Mouse (Mus musculus) hindbrain, embryonic 10.5 days (tissue): ENCODE measurements around the gene H2-Eb1. TPM values are rescaled to one million over a fixed set of nuclear protein-coding genes. Genes with fewer than 3 reads are reported as not detected.

ENCODE experiments used
- polyA plus RNA-seq: library from polyadenylated mRNA; unstranded; fragments of >200 nt; fragmentation: Nextera tagmentation; extraction: Ambion mirVana; gene quantifications from 2 replicates; pipeline ENCODE4 v1.2.1, GENCODE M21; 2016

Gene H2-Eb1
- polyA plus RNA-seq, 1 experiment from 2014 or later: 1.3 TPM

Other genes with a start within 250 kb of the H2-Eb1 start
- 0.80 and 0.82 TPM in 2 replicates for gene H2-Oa, start 213.5 kb upstream of the H2-Eb1 start, polyA plus RNA-seq
- 5.8 and 7.7 TPM in 2 replicates for gene H2-DMa, start 186.3 kb upstream of the H2-Eb1 start, polyA plus RNA-seq
- gene Brd2, start 183.2 kb upstream of the H2-Eb1 start, polyA plus RNA-seq: 131 and 135 TPM in 2 replicates
- 0.11 and 0.24 TPM in 2 replicates for gene H2-DMb2, start 162.6 kb upstream of the H2-Eb1 start, polyA plus RNA-seq
- 0.30 and 0.98 TPM in 2 replicates for gene H2-DMb1, start 152.8 kb upstream of the H2-Eb1 start, polyA plus RNA-seq
- 1.7 TPM in 2 replicates for gene Tap1, start 118.3 kb upstream of the H2-Eb1 start, polyA plus RNA-seq
- gene Psmb9, start 118.1 kb upstream of the H2-Eb1 start, polyA plus RNA-seq: 0.66 and 0.97 TPM in 2 replicates
- 1.2 and 1.8 TPM in 2 replicates for gene Psmb8, start 108.1 kb upstream of the H2-Eb1 start, polyA plus RNA-seq
- gene Tap2, start 102.3 kb upstream of the H2-Eb1 start, polyA plus RNA-seq: 0.27 and 1.4 TPM in 2 replicates
- gene H2-Ob, start 67.0 kb upstream of the H2-Eb1 start, polyA plus RNA-seq: 0.24 TPM in 1 of 2 replicates, not detected in the other
- gene H2-Ab1, start 48.2 kb upstream of the H2-Eb1 start, polyA plus RNA-seq: 4.7 and 5.3 TPM in 2 replicates
- gene H2-Aa, start 18.0 kb upstream of the H2-Eb1 start, polyA plus RNA-seq: not detected in 2 replicates
- gene H2-Eb2, start 19.8 kb downstream of the H2-Eb1 start, polyA plus RNA-seq: not detected in 2 replicates
- gene Btnl2, start 49.0 kb downstream of the H2-Eb1 start, polyA plus RNA-seq: not detected in 2 replicates
- gene Btnl1, start 71.3 kb downstream of the H2-Eb1 start, polyA plus RNA-seq: not detected in 2 replicates
- 1.4 and 2.0 TPM in 2 replicates for gene BC051142, start 93.0 kb downstream of the H2-Eb1 start, polyA plus RNA-seq
- not detected in 2 replicates for gene Btnl4, start 171.5 kb downstream of the H2-Eb1 start, polyA plus RNA-seq
- gene Btnl6, start 211.5 kb downstream of the H2-Eb1 start, polyA plus RNA-seq: not detected in 2 replicates